Mouse (Mus musculus) mammary gland, adult 2 months (tissue): ENCODE results near the gene Khdrbs2. TPM values are rescaled to one million over a fixed set of nuclear protein-coding genes. Genes with fewer than 3 reads are reported as not detected.

Source experiments
- polyA plus RNA-seq: library from polyadenylated mRNA; depleted of rRNA; stranded (reverse); fragments of >200 nt; gene quantifications from 2 replicates; pipeline ENCODE4 v1.2.3, GENCODE M21; 2012; ENCODE audit warnings: low replicate concordance; rRNA removed

Khdrbs2 gene
- not detected in 2 replicates for polyA plus RNA-seq

GRCm38 (mm10) chr1:32172506-32173239, at the start of gene Khdrbs2:
TSS of gene Khdrbs2 (plus strand) at chr1:32172714.

GRCm38 (mm10) chr1:32547194-32547593, 374.7 kb downstream of the Khdrbs2 start, which contains the start of gene Gm5415:
TSS of gene Gm5415 (minus strand) at chr1:32547294.

